Mouse (Mus musculus): ENCODE data around the gene 2510009E07Rik. TPM values are rescaled to one million over a fixed set of nuclear protein-coding genes. Genes with fewer than 3 reads are reported as not detected.
A peak's percentile ranks its signal among the peaks of the same experiment; 100 is the strongest.
"Not testable (repeated sequence)": the region's sequence is repeated elsewhere in the genome, so short reads cannot be mapped to it uniquely, and the experiment has no call there.

The 2510009E07Rik gene
- polyA plus RNA-seq, 1 experiment from 2014 or later: 12.5 TPM

GRCm38 (mm10) chr16:21693981-21694462, 443 bp downstream of the 2510009E07Rik start:
- Histone ChIP-seq H3K27ac (ENCODE audit: low read depth, low read length) (peak overlapping the region; percentile 82), H3K4me3 (ENCODE audit: low read length) (peak overlapping the region; percentile 70), H3K4me2 (replicated peaks; ENCODE audit: low read depth, low read length) (peak overlapping the region; percentile 87), H3K9me3 (ENCODE audit: control insufficient read depth, low read length) (no peaks in the 10 kb centered on the region), H3K9ac (ENCODE audit: low read depth, low read length) (peak overlapping the region; percentile 70), H3K4me1 (ENCODE audit: control insufficient read depth, insufficient read depth, low read length) (0 out of 2 replicates have a peak, but pooled peaks cover 5% of the 10 kb centered on the region), H3K27me3 (ENCODE audit: control insufficient read depth, insufficient read depth, low read length) (peaks cover 4% of the 10 kb centered on the region; the same call in 1 of the 2 replicates), H3K36me3 (ENCODE audit: control insufficient read depth, insufficient read depth, low read length) (no peaks in the 10 kb centered on the region)
- peak; percentile 79 for ATAC-seq (ENCODE audit: low FRiP score, low TSS enrichment)
- under 1% methylated on average over 40 of the region's 45 CpGs for WGBS

GRCm38 (mm10) chr16:21690216-21690755, 4.2 kb downstream of the 2510009E07Rik start:
- Histone ChIP-seq H3K4me2 (replicated peaks; ENCODE audit: low read depth, low read length) (no peak overlapping the region), H3K4me1 (ENCODE audit: control insufficient read depth, insufficient read depth, low read length) (0 out of 2 replicates have a peak, but pooled peaks cover 5% of the 10 kb centered on the region), H3K36me3 (ENCODE audit: control insufficient read depth, insufficient read depth, low read length) (no peaks in the 10 kb centered on the region), H3K27me3 (ENCODE audit: control insufficient read depth, insufficient read depth, low read length) (peaks cover 4% of the 10 kb centered on the region; the same call in 1 of the 2 replicates), H3K27ac (ENCODE audit: low read depth, low read length) (no peak overlapping the region), H3K4me3 (ENCODE audit: low read length) (no peak overlapping the region), H3K9me3 (ENCODE audit: control insufficient read depth, low read length) (no peaks in the 10 kb centered on the region), H3K9ac (ENCODE audit: low read depth, low read length) (no peak overlapping the region)
- ATAC-seq (ENCODE audit: low FRiP score, low TSS enrichment): no peak
- 53% methylated on average over 5 of the region's 5 CpGs for WGBS

GRCm38 (mm10) chr16:21689141-21689540, 5.3 kb downstream of the 2510009E07Rik start:
- H3K4me2 ChIP-seq (replicated peaks; ENCODE audit: low read depth, low read length): no peak overlapping the region

DNA sequence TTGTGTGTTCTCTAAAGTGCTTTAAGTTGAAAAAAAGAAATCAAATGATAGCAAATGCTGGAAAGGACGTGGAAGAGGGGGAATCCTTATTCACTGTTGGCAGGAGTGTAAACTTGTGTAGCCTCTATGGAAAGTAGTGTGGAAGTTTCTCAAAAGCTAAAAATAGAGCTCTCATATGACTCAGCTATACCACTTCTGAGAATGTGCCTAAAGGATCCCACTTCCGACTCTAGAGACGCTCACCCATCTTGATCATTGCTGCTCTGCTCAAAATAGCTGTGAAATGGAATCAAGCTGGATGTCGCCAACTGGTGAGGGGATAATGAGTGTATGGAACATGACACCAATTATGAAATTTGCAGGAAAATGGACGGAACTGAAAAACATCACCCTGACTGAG, 7.1 kb downstream of the 2510009E07Rik start:
- 90% methylated on average over 5 of the region's 5 CpGs for WGBS
- no peak overlapping the region for H3K4me3 ChIP-seq (ENCODE audit: low read length)
- no peaks in the 10 kb centered on the region for H3K4me1 ChIP-seq (ENCODE audit: control insufficient read depth, insufficient read depth, low read length)
- H3K27me3 ChIP-seq (ENCODE audit: control insufficient read depth, insufficient read depth, low read length): no peaks in the 10 kb centered on the region
- no peaks in the 10 kb centered on the region for H3K36me3 ChIP-seq (ENCODE audit: control insufficient read depth, insufficient read depth, low read length)
- no peak overlapping the region for H3K4me2 ChIP-seq (replicated peaks; ENCODE audit: low read depth, low read length)
- H3K9ac ChIP-seq (ENCODE audit: low read depth, low read length): no peak overlapping the region
- no peak overlapping the region for H3K27ac ChIP-seq (ENCODE audit: low read depth, low read length)
- no peaks in the 10 kb centered on the region for H3K9me3 ChIP-seq (ENCODE audit: control insufficient read depth, low read length)
- ATAC-seq (ENCODE audit: low FRiP score, low TSS enrichment): no peak

More at GRCm38 (mm10) chr16:21689141-21689540, 5.3 kb downstream of the 2510009E07Rik start:
- Histone ChIP-seq H3K9ac (ENCODE audit: low read depth, low read length) (no peak overlapping the region), H3K4me3 (ENCODE audit: low read length) (no peak overlapping the region), H3K36me3 (ENCODE audit: control insufficient read depth, insufficient read depth, low read length) (no peaks in the 10 kb centered on the region), H3K27me3 (ENCODE audit: control insufficient read depth, insufficient read depth, low read length) (peaks cover 4% of the 10 kb centered on the region; the same call in 1 of the 2 replicates), H3K27ac (ENCODE audit: low read depth, low read length) (no peak overlapping the region), H3K9me3 (ENCODE audit: control insufficient read depth, low read length) (no peaks in the 10 kb centered on the region), H3K4me1 (ENCODE audit: control insufficient read depth, insufficient read depth, low read length) (0 out of 2 replicates have a peak, but pooled peaks cover 5% of the 10 kb centered on the region)
- ATAC-seq (ENCODE audit: low FRiP score, low TSS enrichment): no peak
- WGBS: 90% methylated on average over 5 of the region's 5 CpGs

DNA sequence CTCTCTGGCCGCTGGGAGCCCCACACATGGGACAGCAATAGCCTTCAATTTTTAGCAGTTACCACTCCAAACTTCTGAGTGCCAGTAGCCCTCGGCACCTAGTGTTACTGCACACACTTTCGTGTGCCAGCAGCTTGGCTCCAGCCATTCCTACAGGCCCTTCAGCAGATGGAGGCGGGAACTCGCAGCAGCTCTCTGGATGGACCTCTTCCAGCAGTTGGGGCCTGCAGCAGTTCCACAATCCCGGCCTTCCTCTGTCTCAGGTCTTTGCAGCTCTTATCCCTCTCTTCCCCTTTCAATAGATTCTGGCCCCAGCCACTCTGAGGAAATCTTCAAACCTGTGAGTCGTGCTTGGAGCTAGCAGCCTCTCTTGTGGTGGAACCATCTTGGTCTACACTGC, 17.7 kb downstream of the 2510009E07Rik start:
- 91% methylated on average over 7 of the region's 7 CpGs for WGBS
- no peak overlapping the region for H3K4me3 ChIP-seq (ENCODE audit: low read length)
- no peak for ATAC-seq (ENCODE audit: low FRiP score, low TSS enrichment)
- no peaks in the 10 kb centered on the region for H3K4me1 ChIP-seq (ENCODE audit: control insufficient read depth, insufficient read depth, low read length)
- no peak overlapping the region for H3K4me2 ChIP-seq (replicated peaks; ENCODE audit: low read depth, low read length)
- no peaks in the 10 kb centered on the region for H3K9me3 ChIP-seq (ENCODE audit: control insufficient read depth, low read length)
- no peak overlapping the region for H3K9ac ChIP-seq (ENCODE audit: low read depth, low read length)
- no peaks in the 10 kb centered on the region for H3K27me3 ChIP-seq (ENCODE audit: control insufficient read depth, insufficient read depth, low read length)
- peaks cover 3% of the 10 kb centered on the region; the same call in 1 of the 2 replicates for H3K36me3 ChIP-seq (ENCODE audit: control insufficient read depth, insufficient read depth, low read length)
- H3K27ac ChIP-seq (ENCODE audit: low read depth, low read length): no peak overlapping the region

GRCm38 (mm10) chr16:21673651-21674050, 20.8 kb downstream of the 2510009E07Rik start:
- not testable (repeated sequence) for ATAC-seq (ENCODE audit: low FRiP score, low TSS enrichment); H3K4me3 ChIP-seq (ENCODE audit: low read length); H3K27me3 ChIP-seq (ENCODE audit: control insufficient read depth, insufficient read depth, low read length); H3K27ac ChIP-seq (ENCODE audit: low read depth, low read length); H3K9ac ChIP-seq (ENCODE audit: low read depth, low read length); H3K9me3 ChIP-seq (ENCODE audit: control insufficient read depth, low read length); H3K4me1 ChIP-seq (ENCODE audit: control insufficient read depth, insufficient read depth, low read length); H3K36me3 ChIP-seq (ENCODE audit: control insufficient read depth, insufficient read depth, low read length); H3K4me2 ChIP-seq (replicated peaks; ENCODE audit: low read depth, low read length)
- WGBS: 96% methylated on average over 1 of the region's 1 CpGs

GRCm38 (mm10) chr16:21673046-21673445, 21.4 kb downstream of the 2510009E07Rik start:
- ATAC-seq (ENCODE audit: low FRiP score, low TSS enrichment); H3K4me2 ChIP-seq (replicated peaks; ENCODE audit: low read depth, low read length); H3K27me3 ChIP-seq (ENCODE audit: control insufficient read depth, insufficient read depth, low read length); H3K36me3 ChIP-seq (ENCODE audit: control insufficient read depth, insufficient read depth, low read length); H3K9me3 ChIP-seq (ENCODE audit: control insufficient read depth, low read length); H3K4me3 ChIP-seq (ENCODE audit: low read length); H3K9ac ChIP-seq (ENCODE audit: low read depth, low read length); H3K4me1 ChIP-seq (ENCODE audit: control insufficient read depth, insufficient read depth, low read length); H3K27ac ChIP-seq (ENCODE audit: low read depth, low read length): not testable (repeated sequence)

- 81% methylated on average over 4 of the region's 4 CpGs for WGBS
- 0 out of 2 replicates have a peak, but pooled peaks cover 2% of the 10 kb centered on the region for H3K9me3 ChIP-seq (ENCODE audit: control insufficient read depth, low read length)
These were observed 22.6 kb downstream of the 2510009E07Rik start for GRCm38 (mm10) chr16:21671878-21672277.

GRCm38 (mm10) chr16:21665423-21665986, 29.0 kb downstream of the 2510009E07Rik start:
- ATAC-seq (ENCODE audit: low FRiP score, low TSS enrichment): no peak
- Histone ChIP-seq H3K36me3 (ENCODE audit: control insufficient read depth, insufficient read depth, low read length) (no peaks in the 10 kb centered on the region), H3K4me2 (replicated peaks; ENCODE audit: low read depth, low read length) (no peak overlapping the region), H3K27me3 (ENCODE audit: control insufficient read depth, insufficient read depth, low read length) (peaks cover 3% of the 10 kb centered on the region; the same call in 1 of the 2 replicates), H3K4me3 (ENCODE audit: low read length) (no peak overlapping the region), H3K4me1 (ENCODE audit: control insufficient read depth, insufficient read depth, low read length) (no peaks in the 10 kb centered on the region), H3K27ac (ENCODE audit: low read depth, low read length) (no peak overlapping the region), H3K9ac (ENCODE audit: low read depth, low read length) (no peak overlapping the region), H3K9me3 (ENCODE audit: control insufficient read depth, low read length) (0 out of 2 replicates have a peak, but pooled peaks cover 2% of the 10 kb centered on the region)
- WGBS: 35% methylated on average over 4 of the region's 4 CpGs

More at GRCm38 (mm10) chr16:21671878-21672277, 22.6 kb downstream of the 2510009E07Rik start:
- H3K4me3 ChIP-seq (ENCODE audit: low read length): no peak overlapping the region
- no peaks in the 10 kb centered on the region for H3K27me3 ChIP-seq (ENCODE audit: control insufficient read depth, insufficient read depth, low read length)
- H3K27ac ChIP-seq (ENCODE audit: low read depth, low read length): no peak overlapping the region
- peaks cover 3% of the 10 kb centered on the region; the same call in 1 of the 2 replicates for H3K36me3 ChIP-seq (ENCODE audit: control insufficient read depth, insufficient read depth, low read length)
- no peak overlapping the region for H3K9ac ChIP-seq (ENCODE audit: low read depth, low read length)
- no peaks in the 10 kb centered on the region for H3K4me1 ChIP-seq (ENCODE audit: control insufficient read depth, insufficient read depth, low read length)
- no peak for ATAC-seq (ENCODE audit: low FRiP score, low TSS enrichment)
- H3K4me2 ChIP-seq (replicated peaks; ENCODE audit: low read depth, low read length): no peak overlapping the region
